In genomic region chr4:60070375-60070774, GRCm38 (mm10) we compare ENCODE assay signal across 25 mouse cellular contexts. TPM values are rescaled to one million over a fixed set of nuclear protein-coding genes. Genes with fewer than 3 reads are reported as not detected.
"Had no signal": no experiment of that assay in that cellular context is flagged by ENCODE, and none has a peak within 500 bp of the region (broad histone marks: within the 10 kb centered on the region; RNA-seq: fewer than 3 reads in every experiment).

Gene Mup7 (minus strand): TSS chr4:60070475.

RNA-seq across cellular contexts. Expression of gene Mup7, which starts in this region (rescaled TPM):
- total RNA-seq: common myeloid progenitor, adult 5-6 weeks; forebrain, postnatal 0 days; gastrocnemius, adult 2 months; gastrocnemius, postnatal 10 days; gastrocnemius, postnatal 14 days; gastrocnemius, postnatal 4 days; granulocyte monocyte progenitor cell, adult 5-6 weeks; heart, adult 18-20 months; heart, adult 2 months; heart, adult 8-10 months had no signal
- polyA plus RNA-seq: cortical plate, adult 2 months; embryonic facial prominence, embryonic 10.5 days; embryonic facial prominence, embryonic 11.5 days; embryonic facial prominence, embryonic 12.5 days; embryonic facial prominence, embryonic 13.5 days; erythroblast, embryonic 14.5 days; forebrain, embryonic 10.5 days; forebrain, embryonic 11.5 days; forebrain, embryonic 12.5 days; forebrain, embryonic 13.5 days; forebrain, embryonic 14.5 days; forebrain, embryonic 15.5 days; forebrain, embryonic 16.5 days; forebrain, postnatal 0 days; frontal cortex, adult 2 months; gonadal fat pad, adult 2 months; heart, adult 2 months had no signal
